Mouse (Mus musculus): Measurements from ENCODE around the gene Paqr4.

Paqr4 gene

GRCm38 (mm10) chr17:23748631-23749391 is 8.1 kb upstream of the Paqr4 start:
- DNase-seq: peak; percentile 90

- no peak for DNase-seq
These were observed 7.4 kb upstream of the Paqr4 start for GRCm38 (mm10) chr17:23748026-23748425.

- no peak for DNase-seq
These were observed 6.8 kb upstream of the Paqr4 start for GRCm38 (mm10) chr17:23747471-23747870.

- DNase-seq: no peak
These were observed 6.1 kb upstream of the Paqr4 start for GRCm38 (mm10) chr17:23746767-23747166.

GRCm38 (mm10) chr17:23746311-23746710 is 5.6 kb upstream of the Paqr4 start:
- no peak for DNase-seq

GRCm38 (mm10) chr17:23745301-23746251 is 4.9 kb upstream of the Paqr4 start, which contains the start of gene Kremen2:
Gene Kremen2 (minus strand): TSS chr17:23745833.
- DNase-seq: no peak

GRCm38 (mm10) chr17:23744651-23745050 is 4.0 kb upstream of the Paqr4 start:
- DNase-seq: no peak

- DNase-seq: no peak
These were observed 3.4 kb upstream of the Paqr4 start for GRCm38 (mm10) chr17:23744076-23744475.

- DNase-seq: no peak
These were observed 2.3 kb upstream of the Paqr4 start for GRCm38 (mm10) chr17:23742941-23743340.

GRCm38 (mm10) chr17:23742210-23742793 is 1.6 kb upstream of the Paqr4 start:
- DNase-seq: peak; percentile 50

- no peak for DNase-seq
These were observed 917 bp upstream of the Paqr4 start for GRCm38 (mm10) chr17:23741359-23742209.

- DNase-seq: peak; percentile 96
These were observed 507 bp downstream of the Paqr4 start for GRCm38 (mm10) chr17:23740136-23740584.

GRCm38 (mm10) chr17:23739202-23740135 is 1.2 kb downstream of the Paqr4 start:
- DNase-seq: peak; percentile 48

- no peak for DNase-seq
These were observed 1.8 kb downstream of the Paqr4 start for GRCm38 (mm10) chr17:23738836-23739201.

GRCm38 (mm10) chr17:23737493-23738445 is 2.9 kb downstream of the Paqr4 start:
- no peak for DNase-seq

- no peak for DNase-seq
These were observed 6.3 kb downstream of the Paqr4 start for GRCm38 (mm10) chr17:23734341-23734740.

- DNase-seq: no peak
These were observed 10.2 kb downstream of the Paqr4 start for GRCm38 (mm10) chr17:23730441-23730840.

GRCm38 (mm10) chr17:23726758-23727142 is 13.9 kb downstream of the Paqr4 start:
- DNase-seq: peak; percentile 92

- DNase-seq: peak; percentile 97
These were observed 14.5 kb downstream of the Paqr4 start, which contains the start of gene Pkmyt1 for GRCm38 (mm10) chr17:23725999-23726757. Gene Pkmyt1 (plus strand): TSS chr17:23726336.
